Mouse (Mus musculus) MEL (cell line): Measurements from ENCODE around the gene Gm29609. TPM values are rescaled to one million over a fixed set of nuclear protein-coding genes. Genes with fewer than 3 reads are reported as not detected.

Source experiments
- DNase-seq: peaks from one replicate; pipeline ENCODE4 v3.0.0; 2011; ENCODE audit warnings: low read depth, low spot score
- H3K27ac ChIP-seq: 2 replicates; pipeline ENCODE4 v1.5.1; 2012; ENCODE audit warnings: low read depth, mild to moderate bottlenecking, control low read depth, low read length, moderate library complexity; ENCODE audit not compliant: control insufficient read depth
- H3K27me3 ChIP-seq, 2 experiments: fragments of 150-350 bp in 1 of 2; sonication (generic) in 1 of 2; 2 replicates each; pipeline ENCODE4 v1.6.1; 2012; ENCODE audit warnings: low read length in 2 of 2, mild to moderate bottlenecking in 2 of 2, improper control_type of control experiment in 1 of 2, moderate library complexity in 1 of 2; ENCODE audit not compliant: insufficient read depth in 2 of 2, control insufficient read depth in 1 of 2
- H3K36me3 ChIP-seq, 2 experiments: 2 replicates each; pipeline ENCODE4 v1.6.1; 2012 to 2014; ENCODE audit warnings: low read length in 2 of 2, improper control_type of control experiment in 1 of 2, inconsistent platforms in 1 of 2, mild to moderate bottlenecking in 1 of 2; ENCODE audit not compliant: insufficient read depth in 2 of 2, control insufficient read depth in 1 of 2
- H3K4me1 ChIP-seq, 2 experiments: fragments of 150-350 bp in 1 of 2; sonication (generic) in 1 of 2; 2 replicates each; pipeline ENCODE4 v1.6.1; 2012; ENCODE audit warnings: low read length in 2 of 2, improper control_type of control experiment in 1 of 2, mild to moderate bottlenecking in 1 of 2; ENCODE audit not compliant: insufficient read depth in 2 of 2, control insufficient read depth in 1 of 2
- H3K4me3 ChIP-seq, 2 experiments: fragments of 150-350 bp in 1 of 2; sonication (generic) in 1 of 2; 2 replicates each; pipeline ENCODE4 v1.5.1; 2012; ENCODE audit warnings: low read depth in 2 of 2, low read length in 2 of 2, mild to moderate bottlenecking in 2 of 2, moderate library complexity in 2 of 2, control low read depth in 1 of 2, improper control_type of control experiment in 1 of 2; ENCODE audit not compliant: control insufficient read depth in 1 of 2, insufficient read depth in 1 of 2
- H3K79me2 ChIP-seq: 2 replicates; pipeline ENCODE4 v1.6.1; 2012; ENCODE audit warnings: mild to moderate bottlenecking, low read length, moderate library complexity; ENCODE audit not compliant: control insufficient read depth, poor library complexity, insufficient read depth
- H3K9ac ChIP-seq: 2 replicates; pipeline ENCODE4 v1.6.1; 2012; ENCODE audit warnings: low read depth, mild to moderate bottlenecking, control low read depth, low read length, moderate library complexity; ENCODE audit not compliant: control insufficient read depth, poor library complexity, severe bottlenecking
- H3K9me3 ChIP-seq: fragments of 150-350 bp; sonication (generic); replicated peaks from 2 replicates; pipeline ENCODE4 v1.6.1; 2012; ENCODE audit warnings: mild to moderate bottlenecking, low read length, improper control_type of control experiment, moderate library complexity; ENCODE audit not compliant: insufficient read depth
- CHD2 ChIP-seq: IDR thresholded peaks from 2 replicates; pipeline ENCODE4 v1.6.1; 2011; ENCODE audit warnings: low read length, improper control_type of control experiment
- EP300 ChIP-seq, 2 experiments: IDR thresholded peaks; 2 replicates each; pipeline ENCODE4 v1.6.1; 2011; ENCODE audit warnings: improper control_type of control experiment in 2 of 2, low read length in 2 of 2, low read depth in 1 of 2, mild to moderate bottlenecking in 1 of 2
- MEF2A ChIP-seq: IDR thresholded peaks from 2 replicates; pipeline ENCODE4 v1.6.1; 2014; ENCODE audit warnings: low read depth, mild to moderate bottlenecking, inconsistent platforms, low read length, improper control_type of control experiment; ENCODE audit not compliant: poor library complexity, insufficient replicate concordance, severe bottlenecking; ENCODE audit errors: extremely low read depth
- MXI1 ChIP-seq: IDR thresholded peaks from 2 replicates; pipeline ENCODE4 v1.6.1; 2011; ENCODE audit warnings: mild to moderate bottlenecking, low read depth, low read length, improper control_type of control experiment
- MYB ChIP-seq: IDR thresholded peaks from 2 replicates; pipeline ENCODE4 v1.6.1; 2011; ENCODE audit warnings: mild to moderate bottlenecking, low read depth, low read length, improper control_type of control experiment
- POLR2A ChIP-seq, 2 experiments: IDR thresholded peaks; 2 replicates each; pipeline ENCODE4 v1.6.1; 2011 to 2012; ENCODE audit warnings: low read length in 2 of 2, mild to moderate bottlenecking in 2 of 2, control low read depth in 1 of 2, improper control_type of control experiment in 1 of 2, low read depth in 1 of 2, moderate library complexity in 1 of 2; ENCODE audit not compliant: control insufficient read depth in 1 of 2, insufficient read depth in 1 of 2, poor library complexity in 1 of 2
- POLR2AphosphoS5 ChIP-seq: IDR thresholded peaks from 2 replicates; pipeline ENCODE4 v1.6.1; 2012; ENCODE audit warnings: low read depth, borderline replicate concordance, mild to moderate bottlenecking, inconsistent platforms, low read length, moderate library complexity, mixed read lengths
- RCOR1 ChIP-seq: IDR thresholded peaks from 2 replicates; pipeline ENCODE4 v1.6.1; 2012; ENCODE audit warnings: low read depth, mild to moderate bottlenecking, inconsistent platforms, low read length, improper control_type of control experiment
- TAL1 ChIP-seq: IDR thresholded peaks from 2 replicates; pipeline ENCODE4 v1.6.1; 2012; ENCODE audit warnings: mild to moderate bottlenecking, inconsistent platforms, low read length, moderate library complexity, mixed read lengths
- TBP ChIP-seq: IDR thresholded peaks from 2 replicates; pipeline ENCODE4 v1.8.0; 2011; ENCODE audit warnings: low read depth, low read length, improper control_type of control experiment
- TCF12 ChIP-seq: IDR thresholded peaks from 2 replicates; pipeline ENCODE4 v1.6.1; 2014; ENCODE audit warnings: low read depth, mild to moderate bottlenecking, inconsistent platforms, low read length, improper control_type of control experiment, moderate library complexity
- UBTF ChIP-seq: IDR thresholded peaks from 2 replicates; pipeline ENCODE4 v1.6.1; 2012; ENCODE audit warnings: low read depth, mild to moderate bottlenecking, inconsistent platforms, low read length, improper control_type of control experiment, moderate library complexity, borderline replicate concordance; ENCODE audit not compliant: insufficient read depth
- USF1 ChIP-seq: IDR thresholded peaks from 2 replicates; pipeline ENCODE4 v1.6.1; 2014; ENCODE audit warnings: low read depth, mild to moderate bottlenecking, inconsistent platforms, low read length, improper control_type of control experiment, moderate library complexity
- ZKSCAN1 ChIP-seq: IDR thresholded peaks from 2 replicates; pipeline ENCODE4 v1.6.1; 2012; ENCODE audit warnings: low read depth, mild to moderate bottlenecking, inconsistent platforms, low read length, improper control_type of control experiment, moderate library complexity
- polyA plus RNA-seq, 2 experiments: library from polyadenylated mRNA; stranded (reverse) in 1 of 2; unstranded in 1 of 2; fragments of >175 nt in 1 of 2; fragments of >200 nt in 1 of 2; gene quantifications; 2 replicates each; pipeline versions ENCODE4 v1.2.1 to v1.2.4; 2012; ENCODE audit warnings: low replicate concordance in 2 of 2, low read depth in 1 of 2; ENCODE audit not compliant: insufficient read length in 2 of 2, insufficient read depth in 1 of 2, missing spikeins in 1 of 2
- total RNA-seq: library from RNA; depleted of rRNA; stranded (reverse); fragments of 300-350 nt; gene quantifications from 2 replicates; pipeline ENCODE4 v1.2.3, GENCODE M21; 2012

Gm29609 gene
- total and polyA plus RNA-seq, 3 experiments, result 5.0 to 6.4 TPM; not detected in 1

DNA sequence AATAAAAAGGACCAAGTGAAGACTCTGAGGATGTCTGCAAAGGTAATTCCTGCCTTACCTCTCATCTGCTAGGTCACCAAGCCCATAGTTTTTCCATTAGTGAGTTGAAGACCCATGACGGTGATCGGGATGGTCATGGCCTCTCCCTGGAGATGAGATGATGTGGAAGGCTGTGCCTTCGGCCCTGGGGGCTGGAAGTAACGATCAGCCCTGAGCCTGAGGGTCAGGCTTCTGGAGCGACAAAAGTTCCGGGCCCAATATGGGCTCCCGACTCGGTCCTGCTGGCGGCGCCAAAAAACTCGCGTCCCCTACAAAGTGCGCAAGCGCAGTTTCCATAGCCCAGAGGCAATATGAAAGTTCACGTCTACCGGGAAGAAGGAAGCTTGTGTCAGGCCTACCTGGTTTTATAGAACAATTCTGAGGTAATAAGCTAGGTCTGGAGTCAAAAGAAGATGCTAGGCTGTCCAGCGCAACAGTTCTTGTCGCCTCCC is 71.7 kb downstream of the Gm29609 start, which contains the start of gene Slc30a3:
Gene Slc30a3, minus strand, starts transcription at position 238 of the 491 bp plus-strand sequence.
- H3K9ac ChIP-seq, result no peak within 1 kb of the TSS
- no peaks in the 10 kb centered on the region for H3K79me2 ChIP-seq
- H3K27ac ChIP-seq, result no peak within 1 kb of the TSS
- DNase-seq, result no peak
- no peaks in the 10 kb centered on the region for H3K36me3 ChIP-seq
- H3K4me1 ChIP-seq, result no peaks in the 10 kb centered on the region
- no peak within 1 kb of the TSS for H3K4me3 ChIP-seq
- no peaks in the 10 kb centered on the region for H3K9me3 ChIP-seq
- TF ChIP-seq USF1 (no peak), POLR2A (IDR thresholded peaks at IDR 0.05; ENCODE audit: control insufficient read depth in 1 of 2, insufficient read depth in 1 of 2, low read depth in 1 of 2, low read length in 2 of 2, poor library complexity in 1 of 2) (no peak), TAL1 (no peak), CHD2 (no peak), TBP (no peak), POLR2AphosphoS5 (no peak), MYB (no peak), MEF2A (no peak)
- TF ChIP-seq, all 39 proteins: peak for 0
- H3K27me3 ChIP-seq, result peaks cover 9 to 11% of the 10 kb centered on the region in 2 experiments

GRCm38 (mm10) chr5:31105814-31106335 is 73.8 kb downstream of the Gm29609 start, which contains the start of gene Dnajc5g:
TSS of gene Dnajc5g (plus strand) at chr5:31106285.
- Histone ChIP-seq H3K9me3 (no peaks in the 10 kb centered on the region), H3K27me3 (peaks cover 8 to 10% of the 10 kb centered on the region in 2 experiments), H3K4me3 (no peak within 1 kb of the TSS), H3K36me3 (no peaks in the 10 kb centered on the region), H3K9ac (no peak within 1 kb of the TSS), H3K79me2 (no peaks in the 10 kb centered on the region), H3K4me1 (no peaks in the 10 kb centered on the region), H3K27ac (no peak within 1 kb of the TSS)
- peak; percentile 54; the same call in 1 of the 2 replicates for TF ChIP-seq RCOR1
- TF ChIP-seq MXI1, result no peak
- TF ChIP-seq EP300 (IDR thresholded peaks at IDR 0.05; ENCODE audit: low read depth in 1 of 2, low read length in 2 of 2), result 0 out of 4 replicates have a peak, but pooled peaks of 1 of the 2 experiments have one; percentile 18
- peak; percentile 57 for DNase-seq

DNA sequence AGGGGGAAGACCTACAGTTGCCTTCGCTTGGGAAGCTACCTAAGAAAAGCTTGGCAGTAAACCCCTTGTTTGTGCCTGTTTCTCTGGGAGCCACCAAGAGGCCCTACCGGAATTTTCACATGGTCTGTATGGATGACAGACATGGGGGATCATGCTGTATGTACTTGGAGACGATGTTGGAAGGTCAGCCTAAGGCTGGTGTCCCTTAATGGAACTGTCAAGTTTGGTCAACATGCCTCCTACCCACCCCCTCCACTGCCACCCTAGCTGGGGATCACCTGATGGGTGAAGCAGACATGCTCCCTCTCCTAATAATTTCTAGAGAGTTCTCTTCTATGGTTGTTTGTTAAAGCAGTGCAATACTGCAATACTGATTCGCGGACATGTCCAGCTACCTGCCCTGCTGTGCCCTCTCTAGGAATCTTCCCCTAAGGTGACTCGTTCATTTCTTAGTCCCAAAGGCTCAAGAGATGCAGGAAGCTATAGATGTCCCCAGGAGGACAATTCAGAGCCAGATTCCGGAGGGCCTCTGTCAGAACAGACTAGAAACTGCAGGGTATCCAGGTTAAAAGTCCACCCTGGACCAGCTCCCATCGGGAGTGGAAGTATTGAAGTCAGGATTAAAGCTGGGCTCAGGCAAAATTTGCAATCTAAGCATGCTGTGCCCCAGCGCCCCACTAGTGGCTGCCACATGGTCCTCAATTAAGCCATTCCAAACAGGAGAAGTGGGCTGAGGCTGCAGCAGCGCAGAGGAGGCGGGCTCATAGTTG is 83.8 kb downstream of the Gm29609 start:
- no peak for DNase-seq
- Histone ChIP-seq H3K27me3 (peaks cover 2 to 7% of the 10 kb centered on the region in 2 experiments), H3K36me3 (no peaks in the 10 kb centered on the region), H3K4me1 (no peaks in the 10 kb centered on the region), H3K9me3 (no peaks in the 10 kb centered on the region), H3K79me2 (no peaks in the 10 kb centered on the region), H3K9ac (no peak overlapping the region), H3K4me3 (peak overlapping the region; percentile 7 to 34; a peak in 2 of 4 replicates), H3K27ac (no peak overlapping the region)
- no peak for TF ChIP-seq EP300 (IDR thresholded peaks at IDR 0.05; ENCODE audit: low read depth in 1 of 2, low read length in 2 of 2)
- no peak for TF ChIP-seq TCF12
- no peak for TF ChIP-seq UBTF
- no peak for TF ChIP-seq MYB
- no peak for TF ChIP-seq ZKSCAN1
